Mouse (Mus musculus): Measurements from ENCODE around the gene Baiap2.

- TF ChIP-seq CTCF (conservative IDR thresholded peaks at IDR 0.05; ENCODE audit: insufficient read depth, insufficient read length, low read depth, low read length) = no peak
- no peak for TF ChIP-seq POLR2A (IDR thresholded peaks at IDR 0.05; ENCODE audit: low read depth, low read length)
Observed at GRCm38 (mm10) chr11:119936456-119936855, 6.1 kb upstream of the Baiap2 start.

Measured in kidney, adult 2 months (tissue).